Mouse (Mus musculus) kidney, adult 2 months (tissue): ENCODE results near the gene Sik2.

ENCODE experiments used
- CTCF ChIP-seq: fragments of 200-500 bp; conservative IDR thresholded peaks from 2 replicates; pipeline ENCODE4 v1.5.1; 2011; ENCODE audit warnings: low read depth, mild to moderate bottlenecking, control low read depth, low read length, moderate library complexity, mixed read lengths; ENCODE audit not compliant: insufficient read depth, insufficient read length
- POLR2A ChIP-seq: fragments of 200-500 bp; IDR thresholded peaks from one replicate; pipeline ENCODE4 v1.6.1; 2011; ENCODE audit warnings: low read depth, low read length, control low read depth

- TF ChIP-seq CTCF, result no peak
- no peak for TF ChIP-seq POLR2A
Observed at GRCm38 (mm10) chr9:51008068-51008840, 619 bp downstream of the Sik2 start.
